Mouse (Mus musculus) heart, embryonic 14.5 days (tissue): ENCODE measurements around the gene Dnah5. TPM values are rescaled to one million over a fixed set of nuclear protein-coding genes. Genes with fewer than 3 reads are reported as not detected.

Experiments used
- ATAC-seq: fragments of 200-750 bp; cut with Nextera tagmentation; 2 replicates; pipeline ENCODE4 v1.8.0; 2017; ENCODE audit warnings: low read depth, moderate TSS enrichment; ENCODE audit not compliant: insufficient number of reproducible peaks, insufficient read depth, low FRiP score
- H3K27ac ChIP-seq, 2 experiments: fragments of 200-500 bp in 1 of 2; fragments of 300-500 bp in 1 of 2; sonication (generic) in 1 of 2; replicated peaks in 1 of 2; 2 replicates each; pipeline ENCODE4 v1.5.1; 2012 to 2014; ENCODE audit warnings: low read depth in 2 of 2, low read length in 2 of 2, control low read depth in 1 of 2, mild to moderate bottlenecking in 1 of 2, mixed read lengths in 1 of 2; ENCODE audit not compliant: control insufficient read depth in 1 of 2, insufficient read depth in 1 of 2
- H3K27me3 ChIP-seq: fragments of 300-500 bp; sonication (generic); 2 replicates; pipeline ENCODE4 v1.6.1; 2014; ENCODE audit warnings: mild to moderate bottlenecking, low read length, control low read depth; ENCODE audit not compliant: control insufficient read depth, insufficient read depth
- H3K36me3 ChIP-seq: fragments of 300-500 bp; sonication (generic); 2 replicates; pipeline ENCODE4 v1.6.1; 2014; ENCODE audit warnings: mild to moderate bottlenecking, control low read depth, low read length, mixed read lengths; ENCODE audit not compliant: control insufficient read depth, insufficient read depth
- H3K4me1 ChIP-seq, 2 experiments: fragments of 200-500 bp in 1 of 2; fragments of 300-500 bp in 1 of 2; sonication (generic) in 1 of 2; 2 replicates each; pipeline ENCODE4 v1.6.1; 2012 to 2014; ENCODE audit warnings: low read length in 2 of 2, control low read depth in 1 of 2, mixed read lengths in 1 of 2; ENCODE audit not compliant: control insufficient read depth in 2 of 2, insufficient read depth in 2 of 2
- H3K4me2 ChIP-seq: fragments of 300-500 bp; sonication (generic); 2 replicates; pipeline ENCODE4 v1.6.1; 2014; ENCODE audit warnings: mild to moderate bottlenecking, low read length
- H3K4me3 ChIP-seq, 2 experiments: fragments of 200-500 bp in 1 of 2; fragments of 300-500 bp in 1 of 2; sonication (generic) in 1 of 2; 2 replicates each; pipeline ENCODE4 v1.5.1; 2012 to 2014; ENCODE audit warnings: low read length in 2 of 2, mild to moderate bottlenecking in 2 of 2, control low read depth in 1 of 2, low read depth in 1 of 2, moderate library complexity in 1 of 2; ENCODE audit not compliant: control insufficient read depth in 1 of 2, insufficient read depth in 1 of 2
- H3K9ac ChIP-seq: fragments of 300-500 bp; sonication (generic); 2 replicates; pipeline ENCODE4 v1.6.1; 2014; ENCODE audit warnings: mild to moderate bottlenecking, low read length
- H3K9me3 ChIP-seq: fragments of 300-500 bp; sonication (generic); 2 replicates; pipeline ENCODE4 v1.6.1; 2016; ENCODE audit warnings: low read length, control low read depth; ENCODE audit not compliant: control insufficient read depth
- WGBS: fragments of 180-500 bp; shearing (Covaris S2); extraction: QIAGEN DNeasy Blood & Tissue Kit; methylation state at CpG from one replicate; pipeline ENCODE4 v1.1.7; 2014; 5-methylcytosine and 5-hydroxymethylcytosine counted together
- polyA plus RNA-seq: library from polyadenylated mRNA; unstranded; fragments of >200 nt; fragmentation: Nextera tagmentation; extraction: Ambion mirVana; gene quantifications from 2 replicates; pipeline ENCODE4 v1.2.1, GENCODE M21; 2014

Dnah5 gene
- polyA plus RNA-seq, 1 experiment from 2014 or later = not detected

- no peaks in the 10 kb centered on the region for H3K36me3 ChIP-seq
- no peak overlapping the region for H3K9ac ChIP-seq
- no peak overlapping the region for H3K27ac ChIP-seq
- H3K27me3 ChIP-seq = no peaks in the 10 kb centered on the region
- H3K4me2 ChIP-seq = no peak overlapping the region
- H3K4me1 ChIP-seq = no peaks in the 10 kb centered on the region
- no peaks in the 10 kb centered on the region for H3K9me3 ChIP-seq
- no peak overlapping the region for H3K4me3 ChIP-seq
- ATAC-seq = no peak
- 67% methylated on average over 3 of the region's 3 CpGs for WGBS
Observed at GRCm38 (mm10) chr15:28204626-28205025, 1.1 kb downstream of the Dnah5 start.

DNA sequence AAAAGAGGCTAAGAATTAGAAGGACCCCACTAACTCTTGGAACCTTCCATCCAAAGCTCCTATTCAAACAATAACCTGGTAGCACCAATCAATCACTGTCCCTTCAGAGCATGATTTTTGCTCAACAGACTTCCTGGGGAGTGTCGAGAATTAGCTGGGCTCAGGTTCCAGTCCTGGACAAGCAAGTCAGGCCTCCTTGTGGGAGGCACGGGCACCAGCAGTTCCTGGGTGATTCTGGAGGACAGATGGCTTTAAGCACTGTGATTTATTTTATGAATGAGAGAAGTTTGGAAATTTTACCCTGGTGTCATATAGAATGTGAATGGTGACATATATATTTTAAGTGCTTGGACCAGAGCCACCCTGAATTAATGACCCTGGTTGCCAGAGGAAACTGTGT lies 4.0 kb downstream of the Dnah5 start:
- no peak for ATAC-seq
- Histone ChIP-seq H3K9ac (no peak overlapping the region), H3K4me1 (no peaks in the 10 kb centered on the region), H3K9me3 (no peaks in the 10 kb centered on the region), H3K27ac (no peak overlapping the region), H3K27me3 (no peaks in the 10 kb centered on the region), H3K4me3 (no peak overlapping the region), H3K36me3 (no peaks in the 10 kb centered on the region), H3K4me2 (no peak overlapping the region)
- 56% methylated on average over 2 of the region's 2 CpGs for WGBS

GRCm38 (mm10) chr15:28213057-28213456 lies 9.5 kb downstream of the Dnah5 start:
- Histone ChIP-seq H3K36me3 (no peaks in the 10 kb centered on the region), H3K27ac (no peak overlapping the region), H3K27me3 (no peaks in the 10 kb centered on the region), H3K4me1 (no peaks in the 10 kb centered on the region; a peak in 1 of 4 replicates), H3K4me3 (no peak overlapping the region), H3K4me2 (no peak overlapping the region), H3K9me3 (no peaks in the 10 kb centered on the region), H3K9ac (no peak overlapping the region)
- 88% methylated on average over 5 of the region's 5 CpGs for WGBS
- ATAC-seq = no peak

DNA sequence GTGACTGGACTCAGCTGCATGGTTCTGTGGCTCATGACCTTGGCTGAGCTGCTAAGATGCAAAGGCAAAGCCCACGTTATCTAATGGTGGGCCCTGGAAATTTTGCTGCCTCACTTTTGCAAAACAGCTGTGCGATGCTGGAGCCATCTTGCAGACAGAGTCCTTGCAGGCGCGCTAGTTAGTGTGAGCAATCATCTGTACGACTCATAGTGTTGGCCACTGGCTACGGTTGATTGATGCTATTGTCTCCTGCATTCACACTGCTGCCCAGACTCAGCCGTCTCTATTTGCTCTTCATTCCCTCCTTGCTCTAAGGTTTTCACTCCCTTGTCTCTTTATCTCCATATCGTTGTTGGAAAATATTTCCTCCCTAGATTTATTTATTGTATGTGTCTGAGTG lies 12.8 kb downstream of the Dnah5 start:
- 66% methylated on average over 8 of the region's 8 CpGs for WGBS

GRCm38 (mm10) chr15:28227316-28227715 lies 23.8 kb downstream of the Dnah5 start:
- WGBS = 43% methylated on average over 3 of the region's 3 CpGs

More for the DNA sequence above, 12.8 kb downstream of the Dnah5 start:
- Histone ChIP-seq H3K36me3 (no peaks in the 10 kb centered on the region), H3K9ac (no peak overlapping the region), H3K4me2 (no peak overlapping the region), H3K4me1 (no peaks in the 10 kb centered on the region; a peak in 1 of 4 replicates), H3K9me3 (no peaks in the 10 kb centered on the region), H3K4me3 (no peak overlapping the region), H3K27ac (no peak overlapping the region), H3K27me3 (no peaks in the 10 kb centered on the region)
- no peak for ATAC-seq

GRCm38 (mm10) chr15:28260250-28260649 lies 56.7 kb downstream of the Dnah5 start:
- Histone ChIP-seq H3K36me3 (no peaks in the 10 kb centered on the region), H3K9me3 (no peaks in the 10 kb centered on the region), H3K4me1 (no peaks in the 10 kb centered on the region), H3K9ac (no peak overlapping the region), H3K27ac (no peak overlapping the region), H3K27me3 (no peaks in the 10 kb centered on the region), H3K4me3 (no peak overlapping the region), H3K4me2 (no peak overlapping the region)
- WGBS = 57% methylated on average over 1 of the region's 1 CpGs
- no peak for ATAC-seq

More at GRCm38 (mm10) chr15:28227316-28227715, 23.8 kb downstream of the Dnah5 start:
- Histone ChIP-seq H3K36me3 (no peaks in the 10 kb centered on the region), H3K4me3 (no peak overlapping the region), H3K9me3 (no peaks in the 10 kb centered on the region), H3K27me3 (no peaks in the 10 kb centered on the region), H3K9ac (no peak overlapping the region), H3K4me2 (no peak overlapping the region), H3K27ac (no peak overlapping the region), H3K4me1 (no peaks in the 10 kb centered on the region)
- ATAC-seq = no peak

GRCm38 (mm10) chr15:28299438-28299837 lies 95.9 kb downstream of the Dnah5 start:
- Histone ChIP-seq H3K27ac (no peak overlapping the region), H3K9me3 (no peaks in the 10 kb centered on the region), H3K36me3 (no peaks in the 10 kb centered on the region), H3K4me2 (no peak overlapping the region), H3K9ac (no peak overlapping the region), H3K27me3 (no peaks in the 10 kb centered on the region), H3K4me1 (no peaks in the 10 kb centered on the region), H3K4me3 (no peak overlapping the region)
- no peak for ATAC-seq
- WGBS = 87% methylated on average over 4 of the region's 4 CpGs

DNA sequence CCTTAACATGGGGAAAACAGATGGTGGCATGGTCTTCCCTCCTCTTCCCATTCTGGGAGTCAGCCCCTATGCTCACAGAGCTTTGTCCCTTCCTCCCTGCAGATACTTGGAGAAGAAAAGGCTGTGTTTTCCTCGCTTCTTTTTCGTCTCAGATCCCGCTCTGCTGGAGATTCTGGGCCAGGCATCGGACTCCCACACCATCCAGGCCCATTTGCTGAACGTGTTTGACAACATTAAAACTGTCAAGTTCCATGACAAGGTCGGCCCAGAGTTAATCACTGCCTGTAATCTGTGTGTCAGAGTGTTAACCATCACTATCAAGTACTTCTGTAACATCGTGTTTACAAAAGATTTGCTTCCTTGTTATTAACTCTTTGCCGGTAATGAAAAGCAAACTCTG lies 103.6 kb downstream of the Dnah5 start:
- no peaks in the 10 kb centered on the region for H3K9me3 ChIP-seq
- no peak overlapping the region for H3K9ac ChIP-seq
- H3K27ac ChIP-seq = no peak overlapping the region
- no peak overlapping the region for H3K4me2 ChIP-seq
- H3K4me3 ChIP-seq = no peak overlapping the region
- ATAC-seq = no peak
- no peaks in the 10 kb centered on the region for H3K4me1 ChIP-seq
- no peaks in the 10 kb centered on the region for H3K36me3 ChIP-seq
- 63% methylated on average over 8 of the region's 8 CpGs for WGBS
- no peaks in the 10 kb centered on the region for H3K27me3 ChIP-seq
